ENCODE assay signal across 22 mouse cellular contexts in the genomic region with DNA sequence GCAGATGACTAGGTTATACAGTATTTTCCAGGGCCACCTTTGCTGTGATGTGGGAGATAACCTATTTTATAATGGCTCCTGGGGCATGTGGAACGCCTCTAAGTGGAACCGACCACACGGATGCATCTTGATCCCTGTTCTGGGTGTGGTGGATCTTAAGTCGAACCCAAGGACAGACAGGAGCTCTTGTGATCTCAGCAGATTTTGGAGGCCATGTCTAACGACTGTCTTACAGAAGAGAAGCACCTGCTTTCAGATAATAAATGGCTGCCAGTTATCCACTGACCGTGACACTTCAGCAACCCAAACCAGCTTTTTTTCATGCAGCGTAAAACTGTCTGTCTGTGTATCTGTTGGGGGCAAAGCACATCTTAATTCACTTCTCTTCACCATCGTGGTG. TPM values are rescaled to one million over a fixed set of nuclear protein-coding genes. Genes with fewer than 3 reads are reported as not detected.
A peak's percentile ranks its signal among the peaks of the same experiment; 100 is the strongest.
DNase-seq lines count a peak whose midpoint lies in the region; ATAC-seq lines count a peak whose summit lies in the region.
"Had no signal": no experiment of that assay in that cellular context is flagged by ENCODE, and none has a peak within 500 bp of the region (broad histone marks: within the 10 kb centered on the region; RNA-seq: fewer than 3 reads in every experiment).

No protein-coding gene starts in this region.

- no peaks in the 10 kb centered on the region for H3K27me3 ChIP-seq in midbrain, embryonic 11.5 days (ENCODE audit: control insufficient read depth, insufficient read depth, low read length)
- H3K27me3 ChIP-seq in midbrain, embryonic 16.5 days (ENCODE audit: control insufficient read depth, insufficient read depth, low read depth, low read length), result no peaks in the 10 kb centered on the region
- H3K27me3 ChIP-seq: CH12.LX, Patski had no signal

- no peak overlapping the region for H3K4me3 ChIP-seq in midbrain, embryonic 11.5 days (ENCODE audit: low read depth, low read length)
- H3K4me3 ChIP-seq in midbrain, embryonic 16.5 days (ENCODE audit: low read depth, low read length), result no peak overlapping the region

- no peak for ATAC-seq in midbrain, embryonic 11.5 days (ENCODE audit: low FRiP score)
- no peak for ATAC-seq in midbrain, embryonic 16.5 days
- ATAC-seq: activated CD4-positive, CD25-positive, alpha-beta regulatory T cell, adult 4 months; CD4-positive, CD25-positive, alpha-beta regulatory T cell, adult 4 months; Patski had no signal

- WGBS in midbrain, embryonic 11.5 days, result 92% methylated on average over 8 of the region's 8 CpGs
- 90% methylated on average over 8 of the region's 8 CpGs for WGBS in midbrain, embryonic 16.5 days

- no peak overlapping the region for H3K27ac ChIP-seq in midbrain, embryonic 11.5 days (ENCODE audit: low read depth, low read length)
- H3K27ac ChIP-seq in midbrain, embryonic 16.5 days (ENCODE audit: low read length), result no peak overlapping the region

- peak; percentile 62 for DNase-seq in heart, adult 11 months
- no peak for DNase-seq in heart, postnatal 4 days
- DNase-seq in midbrain, embryonic 11.5 days (ENCODE audit: low spot score, missing footprints), result peak; percentile 71
- DNase-seq: adrenal gland, adult 2 months; adrenal gland, adult 8-10 months; adrenal gland, postnatal 10 days; adrenal gland, postnatal 14 days; adrenal gland, postnatal 25 days; adrenal gland, postnatal 36 days; B cell, adult 2 months; cerebellum, adult 11 months; cerebellum, adult 11-12 months; cerebellum, adult 18-20 months had no signal

- no peak overlapping the region for H3K4me2 ChIP-seq in midbrain, embryonic 11.5 days
- H3K4me2 ChIP-seq in midbrain, embryonic 16.5 days (ENCODE audit: low read length), result no peak overlapping the region

- H3K9ac ChIP-seq in midbrain, embryonic 11.5 days (ENCODE audit: low read length), result no peak overlapping the region
- no peak overlapping the region for H3K9ac ChIP-seq in midbrain, embryonic 16.5 days (ENCODE audit: low read depth, low read length)

- no peaks in the 10 kb centered on the region for H3K4me1 ChIP-seq in midbrain, embryonic 11.5 days (ENCODE audit: control insufficient read depth, insufficient read depth, low read length)
- no peaks in the 10 kb centered on the region for H3K4me1 ChIP-seq in midbrain, embryonic 16.5 days (ENCODE audit: control insufficient read depth, insufficient read depth, low read length)

- no peaks in the 10 kb centered on the region for H3K9me3 ChIP-seq in midbrain, embryonic 11.5 days (ENCODE audit: control insufficient read depth, low read length)
- H3K9me3 ChIP-seq in midbrain, embryonic 16.5 days (replicated peaks; ENCODE audit: control insufficient read depth, low read length, poor library complexity, severe bottlenecking), result no peaks in the 10 kb centered on the region
- H3K9me3 ChIP-seq: G1E had no signal

- peaks cover 13% of the 10 kb centered on the region; the same call in 1 of the 2 replicates for H3K36me3 ChIP-seq in midbrain, embryonic 11.5 days (ENCODE audit: control insufficient read depth, insufficient read depth, low read length)
- peaks cover 17% of the 10 kb centered on the region for H3K36me3 ChIP-seq in midbrain, embryonic 16.5 days (ENCODE audit: control insufficient read depth, insufficient read depth, low read length)

RNA-seq across cellular contexts. Expression of a gene that starts 28.5 kb away (rescaled TPM):
- total RNA-seq in heart, postnatal 4 days (2021), result 10 to 100 TPM; 35.8 to 36.5 TPM
- 20.8 and 21.6 TPM in 2 replicates for polyA plus RNA-seq in midbrain, embryonic 11.5 days (2014; fragmentation: Nextera tagmentation; extraction: Ambion mirVana)
- polyA plus RNA-seq in midbrain, embryonic 16.5 days (2015; fragmentation: Nextera tagmentation; extraction: Ambion mirVana), result 22.4 and 23.9 TPM in 2 replicates

RNA-seq across cellular contexts. Expression of a gene that starts 57.5 kb away (rescaled TPM):
- total RNA-seq in heart, postnatal 4 days (2021), result not detected
- 0.08 TPM in 1 of 2 replicates, not detected in the other for polyA plus RNA-seq in midbrain, embryonic 11.5 days (2014; fragmentation: Nextera tagmentation; extraction: Ambion mirVana)
- polyA plus RNA-seq in midbrain, embryonic 16.5 days (2015; fragmentation: Nextera tagmentation; extraction: Ambion mirVana), result 0.15 and 0.32 TPM in 2 replicates
- total RNA-seq: adrenal gland, adult 18-20 months; adrenal gland, adult 2 months; adrenal gland, adult 8-10 months; adrenal gland, postnatal 10 days; adrenal gland, postnatal 14 days; adrenal gland, postnatal 25 days; adrenal gland, postnatal 36 days; CH12.LX; MEL had no signal
- polyA plus RNA-seq: activated CD4-positive, CD25-positive, alpha-beta regulatory T cell, adult 4 months; C2C12; G1E; Patski had no signal

RNA-seq across cellular contexts. Expression of a gene that starts 59.4 kb away (rescaled TPM):
- 1,000 to 10,000 TPM in 1 of 2 experiments, 100 to 1,000 TPM in 1; 959 to 1,008 TPM for total RNA-seq in heart, postnatal 4 days (2021)
- polyA plus RNA-seq in midbrain, embryonic 11.5 days (2014; fragmentation: Nextera tagmentation; extraction: Ambion mirVana), result 3,662 and 3,728 TPM in 2 replicates
- polyA plus RNA-seq in midbrain, embryonic 16.5 days (2015; fragmentation: Nextera tagmentation; extraction: Ambion mirVana), result 2,888 and 3,200 TPM in 2 replicates
